In genomic region chr11:11239346-11239745, GRCm38 (mm10) we compare ENCODE assay signal across 8 mouse cellular contexts.
DNase-seq lines count a peak whose midpoint lies in the region; ATAC-seq and TF ChIP-seq lines count a peak whose summit lies in the region.
"Had no signal": no experiment of that assay in that cellular context is flagged by ENCODE, and none has a peak within 500 bp of the region (broad histone marks: within the 10 kb centered on the region; RNA-seq: fewer than 3 reads in every experiment).

No protein-coding gene starts in this region.

- no peak overlapping the region for H3K27ac ChIP-seq in liver, embryonic 12.5 days
- H3K27ac ChIP-seq: limb, embryonic 13.5 days had no signal

- H3K4me3 ChIP-seq in liver, embryonic 12.5 days: no peak overlapping the region
- H3K4me3 ChIP-seq in G1E (ENCODE audit: low read depth, low read length): no peak overlapping the region
- H3K4me3 ChIP-seq: limb, embryonic 13.5 days had no signal

- H3K9me3 ChIP-seq in liver, embryonic 12.5 days (replicated peaks): no peaks in the 10 kb centered on the region
- no peaks in the 10 kb centered on the region for H3K9me3 ChIP-seq in G1E (replicated peaks)
- H3K9me3 ChIP-seq: limb, embryonic 13.5 days had no signal

- H3K4me2 ChIP-seq in liver, embryonic 12.5 days: no peak overlapping the region
- H3K4me2 ChIP-seq: limb, embryonic 13.5 days had no signal

- no peaks in the 10 kb centered on the region for H3K36me3 ChIP-seq in liver, embryonic 12.5 days
- H3K36me3 ChIP-seq in G1E (replicated peaks): no peaks in the 10 kb centered on the region
- H3K36me3 ChIP-seq: limb, embryonic 13.5 days had no signal

- peak; percentile 65 for TF ChIP-seq CTCF in G1E (IDR thresholded peaks at IDR 0.05; ENCODE audit: low read depth, low read length)

- no peak overlapping the region for H3K9ac ChIP-seq in liver, embryonic 12.5 days
- H3K9ac ChIP-seq: limb, embryonic 13.5 days had no signal

- H3K27me3 ChIP-seq in liver, embryonic 12.5 days (replicated peaks): no peaks in the 10 kb centered on the region
- H3K27me3 ChIP-seq in G1E (ENCODE audit: insufficient read depth, low read length): no peaks in the 10 kb centered on the region
- H3K27me3 ChIP-seq: limb, embryonic 13.5 days had no signal

- 51% methylated on average over 1 of the region's 1 CpGs for WGBS in liver, embryonic 12.5 days (ENCODE audit: insufficient replicate concordance)

- H3K4me1 ChIP-seq in liver, embryonic 12.5 days: no peaks in the 10 kb centered on the region
- H3K4me1 ChIP-seq in G1E (ENCODE audit: insufficient read depth, low read depth, low read length): no peaks in the 10 kb centered on the region
- H3K4me1 ChIP-seq: limb, embryonic 13.5 days had no signal

- ATAC-seq in liver, embryonic 12.5 days: no peak
- no peak for ATAC-seq in G1E (ENCODE audit: extremely low read depth, insufficient number of reproducible peaks, low FRiP score, poor library complexity, severe bottlenecking)

- DNase-seq in liver (peak; percentile 4), G1E (ENCODE audit: low spot score) (peak; percentile 1)
- peak; percentile 10 for DNase-seq in c-Kit-positive CD71-positive TER-119-positive erythroid progenitor cells, embryonic 14.5 days (ENCODE audit: low spot score)
- DNase-seq in retina, embryonic 14.5 days (ENCODE audit: low spot score): peak; percentile 17
- no peak for DNase-seq in gastrocnemius, adult 18-20 months (ENCODE audit: low spot score)
- DNase-seq in ovary, postnatal 10 days (ENCODE audit: low spot score): no peak

Comparison
In these comparisons a context has a peak if more than half of its experiments do, and no peak if none do; other contexts are left out.
1. DNase-seq: peak in liver (single experiment), G1E (single experiment), c-Kit-positive CD71-positive TER-119-positive erythroid progenitor cells, embryonic 14.5 days (single experiment) and retina, embryonic 14.5 days (single experiment); none in gastrocnemius, adult 18-20 months (single experiment) and ovary, postnatal 10 days (single experiment).